Comparison of ENCODE assay signal across 10 mouse cellular contexts in the genomic region with DNA sequence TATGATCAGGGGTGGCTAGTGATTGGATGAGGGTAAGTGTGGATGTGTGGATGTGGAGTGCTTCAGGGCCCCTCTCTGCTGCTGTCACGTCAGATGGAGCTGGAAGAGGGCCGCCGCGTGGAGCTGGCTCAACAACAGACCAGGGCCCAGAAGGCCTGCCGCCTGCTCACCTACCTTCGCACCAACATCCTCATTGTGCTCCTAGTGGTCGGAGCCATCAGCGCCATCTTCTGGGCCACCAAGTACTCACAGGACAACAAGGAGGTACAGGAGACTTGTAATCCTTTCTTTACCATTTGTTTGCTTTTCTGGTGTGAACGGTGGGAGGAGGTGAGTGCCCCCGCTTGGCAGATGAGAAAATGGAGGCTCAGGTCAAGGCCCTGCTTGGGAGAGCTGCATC. TPM values are rescaled to one million over a fixed set of nuclear protein-coding genes. Genes with fewer than 3 reads are reported as not detected.
DNase-seq lines count a peak whose midpoint lies in the region; ATAC-seq and TF ChIP-seq lines count a peak whose summit lies in the region.
"Had no signal": no experiment of that assay in that cellular context is flagged by ENCODE, and none has a peak within 500 bp of the region (broad histone marks: within the 10 kb centered on the region; RNA-seq: fewer than 3 reads in every experiment).

No protein-coding gene starts in this region.

- H3K4me1 ChIP-seq in hindbrain, embryonic 11.5 days (replicated peaks; ENCODE audit: control insufficient read depth, insufficient read depth, low read length), result peaks cover 4% of the 10 kb centered on the region
- H3K4me1 ChIP-seq in hindbrain, embryonic 13.5 days (replicated peaks), result peaks cover 18% of the 10 kb centered on the region
- H3K4me1 ChIP-seq in E14TG2a.4 (replicated peaks; ENCODE audit: low read depth, low read length), result peaks cover 64% of the 10 kb centered on the region
- H3K4me1 ChIP-seq in liver, adult 2 months (ENCODE audit: control insufficient read depth, insufficient read depth, low read length), result peaks cover 5% of the 10 kb centered on the region; the same call in 1 of the 2 replicates
- peaks cover 6% of the 10 kb centered on the region; the same call in 1 of the 2 replicates for H3K4me1 ChIP-seq in olfactory bulb, adult 2 months (ENCODE audit: control insufficient read depth, insufficient read depth, low read length)

- no peaks in the 10 kb centered on the region for H3K79me2 ChIP-seq in liver, adult 2 months (ENCODE audit: control insufficient read depth, insufficient read depth, low read length)

- no peak for TF ChIP-seq POLR2A in liver, adult 2 months (IDR thresholded peaks at IDR 0.05; ENCODE audit: extremely low read depth, insufficient read depth, low read length)
- no peak for TF ChIP-seq POLR2A in olfactory bulb, adult 2 months (IDR thresholded peaks at IDR 0.05; ENCODE audit: insufficient read depth, low read depth, low read length)

- peak; percentile 69 for DNase-seq in hindbrain, embryonic 11.5 days (ENCODE audit: low spot score)
- DNase-seq in cerebellum, adult 11-12 months, result peak; percentile 67
- peak; percentile 67 to 72 for DNase-seq in heart, postnatal 10 days
- DNase-seq in liver, adult 2 months (ENCODE audit: extremely low read depth, low read depth, low spot score), result peak; percentile 42
- no peak for DNase-seq in ovary, adult 18-20 months (ENCODE audit: low spot score)

- H3K9ac ChIP-seq in hindbrain, embryonic 11.5 days (ENCODE audit: low read depth, low read length), result no peak overlapping the region
- H3K9ac ChIP-seq in hindbrain, embryonic 13.5 days, result no peak overlapping the region
- no peak overlapping the region for H3K9ac ChIP-seq in liver, adult 2 months (ENCODE audit: low read depth, low read length)
- H3K9ac ChIP-seq: embryonic facial prominence, embryonic 13.5 days; limb, embryonic 12.5 days had no signal

- H3K4me2 ChIP-seq in hindbrain, embryonic 11.5 days (replicated peaks; ENCODE audit: low read depth, low read length), result no peak overlapping the region
- H3K4me2 ChIP-seq in hindbrain, embryonic 13.5 days, result no peak overlapping the region
- H3K4me2 ChIP-seq: embryonic facial prominence, embryonic 13.5 days; limb, embryonic 12.5 days had no signal

- intact Hi-C loops in heart, postnatal 10 days (cut with DNase I), result loop anchor here (2.0 kb wide), 2 partner anchors 77 to 401 kb away; no protein-coding TSS in a partner anchor

- no peak overlapping the region for H3K4me3 ChIP-seq in hindbrain, embryonic 11.5 days (ENCODE audit: low read depth, low read length)
- no peak overlapping the region for H3K4me3 ChIP-seq in hindbrain, embryonic 13.5 days
- H3K4me3 ChIP-seq in E14TG2a.4 (replicated peaks; ENCODE audit: low read length), result no peak overlapping the region
- H3K4me3 ChIP-seq in liver, adult 2 months (ENCODE audit: insufficient read depth, low read depth, low read length), result no peak overlapping the region
- no peak overlapping the region for H3K4me3 ChIP-seq in olfactory bulb, adult 2 months (ENCODE audit: insufficient read depth, low read depth, low read length)
- H3K4me3 ChIP-seq: embryonic facial prominence, embryonic 13.5 days; limb, embryonic 12.5 days had no signal

- no peak overlapping the region for H3K27ac ChIP-seq in hindbrain, embryonic 11.5 days (ENCODE audit: low read depth, low read length)
- no peak overlapping the region for H3K27ac ChIP-seq in hindbrain, embryonic 13.5 days
- H3K27ac ChIP-seq in liver, adult 2 months (replicated peaks; ENCODE audit: insufficient read depth, low read depth, low read length), result no peak overlapping the region
- H3K27ac ChIP-seq in olfactory bulb, adult 2 months (ENCODE audit: insufficient read depth, low read depth, low read length), result no peak overlapping the region
- H3K27ac ChIP-seq: embryonic facial prominence, embryonic 13.5 days; limb, embryonic 12.5 days had no signal

- 10% methylated on average over 10 of the region's 10 CpGs for WGBS in hindbrain, embryonic 11.5 days
- 9% methylated on average over 10 of the region's 10 CpGs for WGBS in hindbrain, embryonic 13.5 days
- WGBS in liver, adult 2 months, result 22% methylated on average over 10 of the region's 10 CpGs
- WGBS in olfactory bulb, adult 2 months, result 38% methylated on average over 10 of the region's 10 CpGs

- H3K27me3 ChIP-seq in hindbrain, embryonic 11.5 days (ENCODE audit: control insufficient read depth, insufficient read depth, low read length), result peaks cover 29% of the 10 kb centered on the region
- H3K27me3 ChIP-seq in hindbrain, embryonic 13.5 days, result peaks cover 60% of the 10 kb centered on the region
- peaks cover 12% of the 10 kb centered on the region; the same call in 1 of the 2 replicates for H3K27me3 ChIP-seq in E14TG2a.4 (ENCODE audit: insufficient read depth, low read length)
- H3K27me3 ChIP-seq in liver, adult 2 months (ENCODE audit: control insufficient read depth, insufficient read depth, low read length), result no peaks in the 10 kb centered on the region

- TF ChIP-seq CTCF in E14TG2a.4 (conservative IDR thresholded peaks at IDR 0.05; ENCODE audit: low read length), result peak; percentile 31
- TF ChIP-seq CTCF in liver, adult 2 months (IDR thresholded peaks at IDR 0.05; ENCODE audit: low read depth, low read length), result peak; percentile 79
- peak; percentile 31; the same call in 1 of the 2 replicates for TF ChIP-seq CTCF in olfactory bulb, adult 2 months (IDR thresholded peaks at IDR 0.05; ENCODE audit: insufficient read depth, low read depth, low read length)

- H3K36me3 ChIP-seq in hindbrain, embryonic 11.5 days (ENCODE audit: control insufficient read depth, insufficient read depth, low read length), result no peaks in the 10 kb centered on the region
- no peaks in the 10 kb centered on the region for H3K36me3 ChIP-seq in hindbrain, embryonic 13.5 days
- peaks cover 20% of the 10 kb centered on the region for H3K36me3 ChIP-seq in E14TG2a.4 (ENCODE audit: insufficient read depth, low read length)
- H3K36me3 ChIP-seq in liver, adult 2 months (ENCODE audit: control insufficient read depth, insufficient read depth, low read length), result no peaks in the 10 kb centered on the region
- H3K36me3 ChIP-seq: embryonic facial prominence, embryonic 13.5 days; limb, embryonic 12.5 days had no signal

- no peaks in the 10 kb centered on the region for H3K9me3 ChIP-seq in hindbrain, embryonic 11.5 days (ENCODE audit: control insufficient read depth, low read length)
- H3K9me3 ChIP-seq in hindbrain, embryonic 13.5 days, result no peaks in the 10 kb centered on the region
- H3K9me3 ChIP-seq in E14TG2a.4 (ENCODE audit: low read length), result no peaks in the 10 kb centered on the region
- H3K9me3 ChIP-seq: embryonic facial prominence, embryonic 13.5 days; limb, embryonic 12.5 days had no signal

- ATAC-seq in hindbrain, embryonic 11.5 days (ENCODE audit: low FRiP score), result no peak
- ATAC-seq in hindbrain, embryonic 13.5 days (ENCODE audit: low FRiP score), result no peak

RNA-seq across cellular contexts. Expression of a gene that starts 4.3 kb away (rescaled TPM):
- 8.1 and 9.5 TPM in 2 replicates for polyA plus RNA-seq in hindbrain, embryonic 11.5 days (2014; fragmentation: Nextera tagmentation; extraction: Ambion mirVana)
- polyA plus RNA-seq in hindbrain, embryonic 13.5 days (2015; fragmentation: Nextera tagmentation; extraction: Ambion mirVana), result 5.3 TPM in 2 replicates
- total RNA-seq in heart, postnatal 10 days (2021), result 10 to 100 TPM; 29.4 to 33.7 TPM
- total RNA-seq in liver, adult 2 months (2014; rRNA removed), result 5.3 and 8.8 TPM in 2 replicates
- polyA plus RNA-seq in liver, adult 2 months (2012; rRNA removed), result 11.8 and 13.5 TPM in 2 replicates
- 606 TPM in 1 of 2 replicates, not detected in the other for polyA plus RNA-seq in olfactory bulb, adult 2 months (2012; ENCODE audit: insufficient read depth, insufficient read length, low replicate concordance, missing spikeins)

RNA-seq across cellular contexts. Expression of a gene that starts 4.4 kb away (rescaled TPM):
- 0.86 and 0.93 TPM in 2 replicates for polyA plus RNA-seq in hindbrain, embryonic 11.5 days (2014; fragmentation: Nextera tagmentation; extraction: Ambion mirVana)
- 0.75 and 1.5 TPM in 2 replicates for polyA plus RNA-seq in hindbrain, embryonic 13.5 days (2015; fragmentation: Nextera tagmentation; extraction: Ambion mirVana)
- 1 to 10 TPM; 4.4 to 6.4 TPM for total RNA-seq in heart, postnatal 10 days (2021)
- total RNA-seq in liver, adult 2 months (2014; rRNA removed), result 0.55 and 1.1 TPM in 2 replicates
- 1.7 and 3.1 TPM in 2 replicates for polyA plus RNA-seq in liver, adult 2 months (2012; rRNA removed)
- polyA plus RNA-seq in olfactory bulb, adult 2 months (2012; ENCODE audit: insufficient read depth, insufficient read length, low replicate concordance, missing spikeins), result not detected in 2 replicates

RNA-seq across cellular contexts. Expression of a gene that starts 11.2 kb away (rescaled TPM):
- polyA plus RNA-seq in hindbrain, embryonic 11.5 days (2014; fragmentation: Nextera tagmentation; extraction: Ambion mirVana), result 1.5 TPM in 1 of 2 replicates, not detected in the other
- polyA plus RNA-seq in hindbrain, embryonic 13.5 days (2015; fragmentation: Nextera tagmentation; extraction: Ambion mirVana), result not detected in 2 replicates
- total RNA-seq in heart, postnatal 10 days (2021), result not detected
- total RNA-seq in liver, adult 2 months (2014; rRNA removed), result not detected in 2 replicates
- not detected in 2 replicates for polyA plus RNA-seq in liver, adult 2 months (2012; rRNA removed)
- polyA plus RNA-seq in olfactory bulb, adult 2 months (2012; ENCODE audit: insufficient read depth, insufficient read length, low replicate concordance, missing spikeins), result not detected in 2 replicates
- polyA plus RNA-seq: embryonic facial prominence, embryonic 13.5 days had no signal

RNA-seq across cellular contexts. Expression of a gene that starts 23.2 kb away (rescaled TPM):
- polyA plus RNA-seq in hindbrain, embryonic 11.5 days (2014; fragmentation: Nextera tagmentation; extraction: Ambion mirVana), result 0.83 and 1.2 TPM in 2 replicates
- 0.70 and 0.74 TPM in 2 replicates for polyA plus RNA-seq in hindbrain, embryonic 13.5 days (2015; fragmentation: Nextera tagmentation; extraction: Ambion mirVana)
- total RNA-seq in heart, postnatal 10 days (2021), result 1 to 10 TPM; 1.5 to 2.5 TPM
- 0.37 and 0.40 TPM in 2 replicates for total RNA-seq in liver, adult 2 months (2014; rRNA removed)
- polyA plus RNA-seq in liver, adult 2 months (2012; rRNA removed), result 0.21 and 0.40 TPM in 2 replicates
- polyA plus RNA-seq in olfactory bulb, adult 2 months (2012; ENCODE audit: insufficient read depth, insufficient read length, low replicate concordance, missing spikeins), result not detected in 2 replicates

RNA-seq across cellular contexts. Expression of a gene that starts 23.2 kb away (rescaled TPM):
- 28.0 and 33.7 TPM in 2 replicates for polyA plus RNA-seq in hindbrain, embryonic 11.5 days (2014; fragmentation: Nextera tagmentation; extraction: Ambion mirVana)
- 14.6 and 16.5 TPM in 2 replicates for polyA plus RNA-seq in hindbrain, embryonic 13.5 days (2015; fragmentation: Nextera tagmentation; extraction: Ambion mirVana)
- 100 to 1,000 TPM; 100 to 105 TPM for total RNA-seq in heart, postnatal 10 days (2021)
- 37.9 and 54.2 TPM in 2 replicates for total RNA-seq in liver, adult 2 months (2014; rRNA removed)
- polyA plus RNA-seq in liver, adult 2 months (2012; rRNA removed), result 124 and 152 TPM in 2 replicates
- polyA plus RNA-seq in olfactory bulb, adult 2 months (2012; ENCODE audit: insufficient read depth, insufficient read length, low replicate concordance, missing spikeins), result not detected in 2 replicates
